Mouse (Mus musculus) adrenal gland, postnatal 10 days (tissue): ENCODE data around the gene Olfr463. TPM values are rescaled to one million over a fixed set of nuclear protein-coding genes. Genes with fewer than 3 reads are reported as not detected.

ENCODE experiments used
- DNase-seq: peaks from one replicate; pipeline ENCODE4 v3.0.0; 2021; ENCODE audit warnings: mixed read lengths
- total RNA-seq, 2 experiments: library from RNA; stranded (reverse); gene quantifications; 2 replicates each; pipeline ENCODE4 v1.2.3; 2021

Gene Olfr463
- total RNA-seq, 2 experiments from 2014 or later: not detected

DNA sequence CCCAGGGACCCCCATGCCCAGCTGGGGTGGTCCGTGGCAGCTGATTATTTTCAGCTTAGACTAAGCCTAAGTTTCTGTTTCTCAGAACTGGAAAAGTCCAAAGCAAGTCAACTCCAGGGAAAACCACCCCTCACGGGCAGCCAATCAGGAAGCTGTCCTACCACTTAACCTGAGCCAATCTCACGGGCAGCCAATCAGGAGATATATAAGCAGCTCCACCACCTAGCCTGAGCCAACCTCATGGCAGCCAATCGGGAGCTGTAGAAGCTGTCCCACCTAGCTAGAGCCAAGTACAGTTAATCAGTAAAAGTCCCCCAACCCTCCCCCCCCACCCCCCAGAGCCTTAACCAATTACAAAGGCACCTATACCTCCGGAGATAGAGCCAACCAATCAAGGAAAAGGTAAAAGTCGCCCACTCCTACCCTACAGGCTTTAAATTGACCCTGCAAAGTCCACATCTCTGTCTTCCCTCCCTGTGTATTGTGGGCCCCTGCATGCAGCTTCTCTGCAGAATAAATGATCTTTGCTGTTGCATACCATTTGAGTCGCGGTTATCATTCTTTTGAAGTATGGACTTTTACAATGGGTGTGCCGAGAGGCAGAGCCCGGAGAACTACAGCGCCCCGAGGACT, 50.1 kb downstream of the Olfr463 start:
- no peak for DNase-seq

Other genes with a start within 250 kb of the Olfr463 start
- gene Rnf43, start 234.7 kb downstream of the Olfr463 start, total RNA-seq: 1 to 10 TPM; 2.8 to 3.4 TPM
- gene Supt4a, start 159.8 kb downstream of the Olfr463 start, total RNA-seq: 10 to 100 TPM; 67.8 to 77.6 TPM
- gene Tspoap1, start 136.8 kb downstream of the Olfr463 start, total RNA-seq: 1 to 10 TPM; 1.8 to 4.2 TPM
- 1 to 10 TPM; 4.8 to 6.2 TPM for gene Mpo, start 103.8 kb downstream of the Olfr463 start, total RNA-seq
- not detected for gene Lpo, start 69.1 kb downstream of the Olfr463 start, total RNA-seq
- 10 to 100 TPM in 1 of 2 experiments, 1 to 10 TPM in 1; 9.1 to 12.8 TPM for gene Mks1, start 44.2 kb downstream of the Olfr463 start, total RNA-seq
- gene Epx, start 21.9 kb downstream of the Olfr463 start, total RNA-seq: 1 to 10 TPM in 1 of 2 experiments, under 1 TPM in 1; 0.87 to 1.5 TPM
- gene Olfr462, start 5.1 kb downstream of the Olfr463 start, total RNA-seq: not detected
- gene Olfr464, start 23.6 kb upstream of the Olfr463 start, total RNA-seq: not detected
- 100 to 1,000 TPM; 124 to 136 TPM for gene Dynll2, start 90.1 kb upstream of the Olfr463 start, total RNA-seq
- gene Srsf1, start 150.0 kb upstream of the Olfr463 start, total RNA-seq: 100 to 1,000 TPM; 198 to 256 TPM
- gene Vezf1, start 170.9 kb upstream of the Olfr463 start, total RNA-seq: 10 to 100 TPM; 37.8 to 41.3 TPM
- 10 to 100 TPM; 32.4 to 43.1 TPM for gene Cuedc1, start 200.7 kb upstream of the Olfr463 start, total RNA-seq